Mouse (Mus musculus) cerebral cortex, adult 2 months (tissue): ENCODE measurements around the gene Gipc3.

ENCODE experiments used
- WGBS: fragments of 180-500 bp; shearing (Covaris S2); methylation state at CpG from one replicate; pipeline ENCODE4 v1.1.7; 2018; 5-methylcytosine and 5-hydroxymethylcytosine counted together

Gene Gipc3

DNA sequence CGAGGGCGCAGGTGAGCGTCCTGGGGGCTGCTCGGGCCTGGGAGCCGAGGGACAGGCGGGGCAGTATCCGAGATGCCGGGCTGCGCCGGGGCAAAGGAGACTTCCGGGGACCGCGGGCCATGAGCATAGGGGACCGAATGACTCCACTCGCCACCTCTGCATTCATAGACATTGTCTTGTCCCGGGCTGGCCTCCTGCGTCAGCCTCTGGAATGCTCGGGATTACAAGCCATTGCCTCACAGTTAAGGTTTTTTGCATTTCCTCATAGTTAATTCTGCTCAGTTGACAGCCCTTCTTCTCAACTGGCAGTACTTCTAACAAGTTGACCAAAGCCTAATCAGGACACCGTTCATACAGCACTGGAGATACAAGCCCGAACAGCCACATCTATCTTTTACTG, 21.6 kb downstream of the Gipc3 start:
- WGBS: 2% methylated on average over 20 of the region's 20 CpGs

DNA sequence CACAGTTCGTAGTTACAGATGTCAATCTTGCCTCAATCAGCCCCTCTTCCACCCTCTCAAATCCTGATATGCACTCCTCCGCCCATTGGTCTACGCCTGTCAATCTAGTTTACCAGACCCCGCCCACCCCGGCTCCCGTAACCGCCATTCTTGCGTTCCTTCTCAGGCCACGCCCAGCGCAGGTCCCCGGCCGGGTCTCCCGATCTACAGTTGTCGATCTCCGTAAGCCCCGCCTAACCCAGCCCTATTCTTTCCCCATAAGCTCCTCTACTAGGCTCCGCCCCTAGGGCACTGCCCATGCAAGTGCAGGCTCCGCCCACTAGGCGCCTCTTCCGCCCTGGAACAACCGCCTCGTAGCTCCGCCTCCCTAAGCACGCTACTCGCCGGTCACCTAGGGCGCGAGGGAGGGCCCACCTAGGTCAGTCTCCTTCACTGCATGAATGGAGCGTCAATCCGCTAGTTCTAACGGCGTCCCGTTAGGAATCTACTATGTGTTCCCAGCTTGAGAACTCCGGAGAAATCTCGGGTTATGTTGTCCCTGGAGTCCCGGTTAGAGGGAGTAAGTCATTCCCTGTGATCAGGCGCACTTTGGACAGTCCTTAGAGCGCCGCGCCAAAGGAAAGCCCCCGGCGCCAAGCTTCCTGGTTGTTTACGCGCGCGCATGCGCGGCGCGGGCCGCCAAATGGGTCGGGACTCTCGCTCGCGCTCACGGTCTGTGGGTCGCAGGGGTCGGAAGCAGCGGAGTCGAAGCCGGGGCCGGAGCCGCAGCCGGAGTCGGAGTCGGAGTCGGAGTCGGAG, 22.3 kb downstream of the Gipc3 start, which contains the start of gene Cactin:
Cactin (plus strand) TSS at position 554 of the 798 bp plus-strand sequence.
- WGBS: under 1% methylated on average over 68 of the region's 68 CpGs

DNA sequence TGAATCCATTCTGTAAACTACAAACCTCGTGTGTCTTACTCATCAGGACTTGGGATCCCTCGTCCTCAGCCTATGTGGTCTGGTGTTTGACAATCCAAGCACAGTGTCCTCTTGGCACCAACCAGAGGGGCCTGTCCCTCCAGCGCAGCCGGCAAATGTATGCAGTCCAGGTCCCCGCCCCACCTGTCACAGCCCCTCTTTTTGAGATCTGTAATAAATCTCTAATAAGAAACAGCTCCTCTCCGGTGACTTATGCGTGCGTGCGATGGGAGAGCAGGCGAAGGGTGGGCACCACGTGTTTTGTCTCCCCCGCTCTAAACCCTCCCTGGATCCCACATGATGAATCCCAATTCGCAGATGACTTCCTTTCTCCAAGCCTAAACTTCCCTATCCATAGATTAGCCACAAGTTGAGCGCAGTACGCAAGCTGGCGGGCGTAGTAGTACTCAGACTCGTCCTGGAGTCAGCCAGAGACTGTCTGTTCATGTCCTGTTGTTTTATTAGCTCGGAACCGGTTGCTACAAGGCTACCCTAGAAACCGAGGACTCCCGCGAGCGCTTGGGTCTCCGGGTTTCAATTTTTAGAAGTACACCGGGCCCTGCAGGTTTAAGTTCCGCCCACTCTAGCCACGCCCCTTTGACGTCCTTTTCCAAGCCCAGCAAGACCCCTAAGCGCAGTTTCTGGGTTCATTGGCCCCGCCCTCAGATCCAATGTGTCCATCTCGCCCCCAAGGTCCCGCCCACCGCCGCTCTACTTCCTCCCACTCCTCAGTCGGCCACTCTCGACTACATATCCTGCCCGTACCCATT, 23.1 kb downstream of the Gipc3 start:
- under 1% methylated on average over 38 of the region's 38 CpGs for WGBS

DNA sequence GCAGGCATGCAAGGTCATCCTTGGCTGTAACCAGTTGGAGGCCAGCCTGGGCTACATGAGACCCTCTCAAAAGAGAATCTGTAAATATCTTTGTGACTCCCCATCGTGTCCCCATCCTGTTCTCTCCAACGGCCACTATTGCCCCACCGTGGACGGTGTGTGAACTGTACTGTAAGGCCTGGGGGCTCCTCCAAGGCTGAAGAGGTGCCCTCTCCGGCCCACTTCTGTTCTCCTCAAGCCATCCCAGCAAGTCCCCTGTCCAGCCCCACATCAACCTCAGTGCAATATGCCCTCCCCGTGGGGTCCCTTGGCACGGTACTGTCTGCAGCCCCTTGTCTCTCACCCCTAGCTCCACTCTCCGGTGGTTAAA, 23.8 kb downstream of the Gipc3 start:
- 17% methylated on average over 8 of the region's 8 CpGs for WGBS

DNA sequence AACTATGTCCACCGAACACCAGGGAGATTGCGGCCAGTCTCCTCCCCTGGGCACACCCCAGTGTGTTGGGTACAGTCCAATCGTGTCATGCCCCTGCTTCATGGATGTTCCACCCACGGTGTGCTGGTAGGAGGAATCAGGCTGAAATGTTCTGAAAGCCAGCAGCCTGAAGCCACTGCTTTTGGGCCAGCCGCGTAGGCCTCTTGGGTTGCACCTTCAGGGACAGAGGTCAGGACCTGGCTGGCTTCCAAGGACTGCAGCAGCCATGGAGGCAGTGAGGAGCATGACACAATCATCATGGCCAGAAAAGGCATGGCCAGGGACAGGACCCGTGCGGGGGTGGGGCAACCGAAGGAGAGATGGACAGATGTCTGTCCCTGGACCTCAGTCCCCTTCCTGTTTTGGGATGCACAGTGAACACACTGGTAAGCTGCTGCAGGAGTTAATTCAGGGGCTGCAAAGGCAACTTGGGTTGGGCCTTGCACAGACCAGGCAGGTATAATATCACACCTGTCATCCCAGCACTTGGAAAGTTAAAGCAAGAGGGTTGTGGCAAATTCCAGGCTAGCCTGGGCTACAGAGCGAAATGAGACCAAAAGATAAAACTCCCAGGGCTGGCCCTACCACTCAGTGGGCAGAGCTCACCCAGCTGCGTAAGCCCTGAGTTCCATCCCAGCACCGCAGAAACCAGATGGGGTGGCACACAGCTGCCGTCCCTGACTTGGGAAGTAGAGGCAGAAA, 24.3 kb downstream of the Gipc3 start:
- 68% methylated on average over 13 of the region's 13 CpGs for WGBS

DNA sequence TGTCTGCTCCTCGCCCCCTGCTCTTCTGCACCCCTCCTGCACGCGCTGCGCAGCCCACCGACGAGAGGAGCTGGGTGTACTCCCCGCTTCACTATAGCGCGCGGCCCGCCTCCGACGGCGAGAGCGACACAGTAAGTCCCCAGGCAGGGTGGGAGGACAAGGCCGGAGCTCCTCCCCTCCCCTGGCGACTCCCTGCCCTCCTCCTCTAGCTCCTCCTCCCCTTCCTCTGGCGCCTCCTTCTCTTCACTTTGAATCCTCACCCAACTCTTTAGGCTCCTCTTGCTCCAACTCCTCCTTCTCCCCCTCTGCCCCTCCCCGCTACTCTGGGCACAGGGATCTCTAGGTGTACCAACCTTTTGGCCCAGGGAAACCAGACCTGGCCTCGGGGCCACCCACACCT, 25.8 kb downstream of the Gipc3 start:
- 38% methylated on average over 20 of the region's 20 CpGs for WGBS

DNA sequence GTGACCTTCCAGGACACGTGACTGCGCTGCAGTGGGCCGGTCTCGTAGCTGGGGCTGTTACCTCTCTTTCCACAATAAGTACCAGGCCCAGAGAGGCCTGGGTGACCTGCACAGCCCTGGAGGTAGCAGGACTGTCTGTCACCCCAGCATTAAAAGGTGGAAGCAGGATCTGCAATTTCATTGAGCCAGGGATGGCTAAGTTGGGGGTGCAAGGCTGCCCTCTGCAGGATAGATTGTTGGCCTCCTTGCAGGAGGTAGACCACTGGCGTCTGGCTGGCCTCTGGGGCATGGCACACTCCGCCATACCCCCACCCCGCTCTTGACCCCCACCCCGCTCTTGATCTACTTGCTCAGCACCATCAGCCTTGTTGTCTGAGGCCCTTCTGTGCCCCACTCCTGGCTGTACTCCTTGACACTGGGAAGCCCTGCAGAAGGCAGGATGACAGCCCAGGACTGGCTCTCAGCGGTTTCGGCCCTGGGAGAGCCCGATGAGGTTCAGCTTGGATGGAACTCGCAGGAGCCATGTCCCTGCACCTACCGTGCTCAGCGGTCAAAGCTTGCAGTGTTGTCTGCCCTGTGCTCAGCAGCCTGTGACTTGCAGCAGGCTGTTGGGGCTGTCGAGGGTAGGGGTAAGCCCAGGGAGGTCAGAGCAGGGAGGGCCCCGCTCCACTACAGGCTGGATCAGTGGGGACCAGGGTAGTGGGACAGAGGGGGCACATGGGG, 26.6 kb downstream of the Gipc3 start:
- 56% methylated on average over 16 of the region's 16 CpGs for WGBS

DNA sequence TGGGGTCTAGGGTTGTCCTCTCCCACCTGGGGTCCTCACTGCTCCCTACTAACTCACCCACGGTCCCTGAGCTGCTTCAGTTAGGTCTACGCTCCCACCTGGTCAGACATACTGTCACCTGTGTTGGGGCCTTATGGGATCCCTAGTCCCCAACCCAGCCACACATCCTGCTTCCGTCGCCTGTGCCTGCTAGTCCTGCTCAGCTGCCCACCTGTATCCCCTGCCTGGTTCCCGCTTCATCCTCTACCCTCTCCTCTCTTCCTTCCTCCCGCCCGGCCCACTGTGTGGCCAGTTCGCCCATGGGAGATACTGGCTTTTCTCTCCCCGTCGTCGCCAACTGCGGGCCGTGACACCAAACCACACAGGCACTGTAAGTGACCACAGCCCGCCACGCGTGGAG, 27.5 kb downstream of the Gipc3 start:
- WGBS: 89% methylated on average over 16 of the region's 16 CpGs

DNA sequence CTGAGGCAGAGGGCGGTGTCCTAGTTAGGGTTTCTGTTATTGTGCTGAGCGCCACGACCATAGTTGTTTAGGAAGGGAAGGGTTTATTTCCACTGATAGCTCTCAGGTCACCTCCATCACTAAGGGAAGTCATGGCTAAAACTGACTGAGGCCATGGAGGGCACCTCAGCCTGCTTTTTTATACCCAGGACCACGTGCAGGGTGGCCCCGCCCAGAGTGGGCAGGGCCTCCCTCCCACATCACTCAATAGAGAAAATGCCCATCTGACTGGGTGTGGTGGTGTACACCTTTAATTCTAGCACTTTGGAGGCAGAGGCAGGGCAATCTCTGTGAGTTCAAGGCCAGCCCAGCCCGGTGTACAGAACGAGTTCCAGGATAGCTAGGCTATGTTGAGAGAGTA, 28.9 kb downstream of the Gipc3 start:
- WGBS: 77% methylated on average over 7 of the region's 7 CpGs

DNA sequence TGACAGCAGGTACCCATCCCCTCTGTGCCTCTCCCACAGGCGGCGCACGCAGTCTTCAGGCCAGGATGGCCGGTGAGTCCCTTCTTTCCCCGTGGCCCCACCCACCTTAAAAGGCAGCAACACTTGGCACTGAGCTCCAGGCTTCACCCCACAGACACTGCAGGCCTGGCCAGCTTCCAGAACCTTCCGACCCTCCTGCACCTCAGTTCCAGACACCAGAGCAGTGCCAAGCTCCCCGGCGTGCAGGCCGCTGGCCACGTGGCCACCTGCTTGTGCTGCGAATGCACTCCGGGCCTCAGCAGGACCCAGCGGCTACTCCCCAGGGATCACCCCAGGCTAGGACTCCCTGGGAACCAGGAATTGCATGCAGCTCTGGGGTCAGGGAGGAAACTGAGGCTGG, 29.5 kb downstream of the Gipc3 start:
- 87% methylated on average over 13 of the region's 13 CpGs for WGBS

DNA sequence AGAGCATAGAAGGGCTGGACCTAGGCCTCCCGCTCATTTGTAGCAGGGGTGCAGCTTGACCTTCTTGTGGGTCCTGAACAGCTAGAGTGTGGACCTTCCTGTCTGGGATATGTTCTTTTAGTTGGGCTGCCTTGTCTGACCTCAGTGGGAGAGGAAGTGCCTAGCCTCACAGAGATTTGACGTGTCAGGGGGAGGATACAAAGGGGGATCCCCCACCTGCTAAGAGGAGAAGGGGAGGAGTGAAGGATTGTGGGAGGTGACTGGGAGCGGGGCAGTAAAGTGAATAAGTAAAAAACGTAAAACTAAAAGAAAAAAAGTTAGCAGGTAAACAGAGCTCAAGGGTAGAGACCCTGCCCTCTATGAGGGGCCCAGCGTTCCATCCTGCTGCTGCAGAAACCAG, 33.5 kb downstream of the Gipc3 start:
- WGBS: 86% methylated on average over 5 of the region's 5 CpGs

DNA sequence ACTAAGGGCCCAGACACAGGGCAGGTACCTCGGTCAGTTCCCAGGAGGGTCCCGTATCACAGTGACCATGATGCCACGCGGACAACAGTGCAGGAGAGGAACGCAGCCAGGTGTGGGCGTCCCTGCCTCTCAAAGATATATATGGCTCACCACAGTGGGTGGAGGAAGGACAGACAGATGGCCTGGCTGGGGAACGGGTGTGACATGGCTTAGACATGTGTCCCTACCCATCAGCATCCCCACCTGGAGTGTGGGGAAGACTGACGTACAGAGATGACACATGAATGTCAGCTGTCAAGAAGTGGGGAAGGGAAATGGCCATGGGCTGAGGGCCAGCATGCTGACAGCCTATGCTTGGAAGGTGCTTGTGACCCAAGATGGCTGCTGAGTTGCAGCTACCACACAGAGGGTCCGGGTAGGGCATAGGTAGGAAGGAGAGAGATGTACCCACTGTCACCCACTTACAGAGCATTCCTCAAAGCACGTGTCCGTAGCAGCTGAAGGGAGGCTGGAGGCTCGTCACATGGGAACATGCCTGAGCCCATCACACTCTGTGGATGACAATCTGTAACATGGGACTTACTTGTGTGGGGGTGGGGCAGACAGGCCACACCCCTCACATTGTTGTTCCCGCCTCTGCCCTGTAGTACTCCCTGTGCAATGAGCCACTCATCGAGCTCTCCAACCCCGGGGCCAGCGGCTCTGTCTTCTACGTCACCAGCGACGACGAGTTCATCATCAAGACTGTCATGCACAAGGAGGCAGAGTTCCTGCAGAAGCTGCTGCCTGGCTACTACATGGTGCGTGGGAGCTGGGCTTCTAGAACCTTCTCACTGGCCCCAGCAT, 36.0 kb downstream of the Gipc3 start:
- 61% methylated on average over 21 of the region's 21 CpGs for WGBS

DNA sequence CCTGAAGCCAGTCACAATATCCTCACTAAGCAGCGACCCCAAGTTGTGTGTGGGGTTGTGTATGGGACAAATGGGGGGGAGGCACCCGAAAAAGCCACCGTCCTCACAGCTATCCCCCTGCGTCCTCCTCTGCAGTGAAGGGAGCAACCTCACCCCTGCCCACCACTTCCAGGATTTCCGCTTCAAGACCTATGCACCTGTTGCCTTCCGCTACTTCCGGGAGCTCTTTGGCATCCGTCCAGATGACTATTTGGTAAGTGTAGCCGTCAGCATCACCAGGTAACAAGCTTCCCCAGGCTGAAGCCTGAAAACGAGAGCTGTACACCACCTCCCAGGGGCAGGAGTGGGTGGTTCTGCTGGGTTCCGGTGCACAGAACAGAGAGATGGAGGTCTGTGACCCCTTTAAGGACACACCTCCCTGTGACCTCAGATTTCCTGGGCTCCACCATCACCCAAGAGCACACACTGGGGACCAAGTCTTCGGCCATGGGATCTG, 36.8 kb downstream of the Gipc3 start:
- WGBS: 60% methylated on average over 12 of the region's 12 CpGs

DNA sequence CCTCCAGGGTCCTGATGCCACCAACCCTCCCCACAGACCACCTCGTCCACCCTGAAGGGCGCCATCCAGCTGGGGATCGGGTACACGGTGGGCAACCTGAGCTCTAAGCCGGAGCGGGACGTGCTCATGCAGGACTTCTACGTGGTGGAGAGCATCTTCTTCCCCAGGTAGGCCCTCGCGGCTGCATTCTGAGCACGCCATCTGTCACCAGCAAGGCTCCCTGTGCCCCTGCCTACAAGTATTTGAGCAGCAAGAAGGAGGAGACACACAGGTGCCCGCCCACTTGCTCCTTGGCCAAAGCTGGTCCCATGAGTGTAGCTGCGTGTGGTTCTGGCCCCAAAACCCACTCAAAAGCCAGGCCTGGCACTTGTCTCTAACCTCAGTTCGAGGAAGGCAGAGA, 37.4 kb downstream of the Gipc3 start:
- 72% methylated on average over 14 of the region's 14 CpGs for WGBS

DNA sequence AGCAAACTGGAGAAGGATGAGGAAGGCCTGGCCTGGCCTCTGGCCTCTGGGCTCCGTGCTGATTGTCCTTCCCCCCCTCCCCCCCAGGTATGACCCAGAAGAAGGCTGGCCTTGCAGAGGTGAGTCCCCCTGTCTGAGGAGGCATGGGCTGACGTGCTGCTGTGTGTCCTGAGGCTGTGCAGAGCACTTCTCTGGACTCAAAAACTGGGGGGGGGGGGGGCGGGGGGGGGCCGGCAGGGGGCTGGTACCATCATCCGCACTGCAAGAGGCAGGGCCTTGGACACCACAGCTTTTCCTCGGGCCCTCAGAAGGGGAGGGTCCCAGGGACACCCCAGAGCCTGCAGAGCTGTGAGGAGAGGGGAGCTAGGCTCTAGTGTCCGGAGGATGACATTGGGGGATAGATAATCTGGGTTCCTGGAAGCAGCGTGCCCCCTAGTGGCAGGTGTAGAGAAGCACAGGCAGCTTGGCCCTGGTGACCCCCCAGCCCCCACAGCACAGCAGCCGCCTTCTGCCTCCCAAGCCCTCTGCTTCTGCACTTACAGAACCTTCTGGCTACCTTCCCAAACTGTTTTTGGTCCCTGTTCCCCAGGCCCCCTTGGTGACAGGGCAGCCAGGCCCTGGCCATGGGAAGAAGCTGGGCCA, 38.3 kb downstream of the Gipc3 start:
- 18% methylated on average over 8 of the region's 9 CpGs for WGBS

DNA sequence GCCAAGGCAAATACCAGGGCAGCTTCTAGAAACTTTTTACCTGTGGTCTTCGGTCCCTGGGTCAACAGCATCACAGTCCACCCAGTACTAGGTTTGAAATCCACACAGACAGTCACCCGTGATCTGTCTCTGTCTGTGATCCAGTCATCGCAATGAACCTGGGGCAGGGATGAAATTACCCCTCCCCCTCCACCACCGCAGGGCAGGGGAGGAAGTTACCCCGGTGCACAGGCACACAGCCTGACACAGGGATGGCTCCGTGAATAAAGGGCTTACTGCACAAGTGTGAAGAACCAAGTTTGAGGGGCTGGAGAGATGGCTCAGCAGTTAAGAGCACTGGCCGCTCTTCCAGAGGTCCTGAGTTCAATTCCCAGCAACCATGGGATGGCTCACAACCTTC, 39.3 kb downstream of the Gipc3 start:
- 65% methylated on average over 7 of the region's 7 CpGs for WGBS

DNA sequence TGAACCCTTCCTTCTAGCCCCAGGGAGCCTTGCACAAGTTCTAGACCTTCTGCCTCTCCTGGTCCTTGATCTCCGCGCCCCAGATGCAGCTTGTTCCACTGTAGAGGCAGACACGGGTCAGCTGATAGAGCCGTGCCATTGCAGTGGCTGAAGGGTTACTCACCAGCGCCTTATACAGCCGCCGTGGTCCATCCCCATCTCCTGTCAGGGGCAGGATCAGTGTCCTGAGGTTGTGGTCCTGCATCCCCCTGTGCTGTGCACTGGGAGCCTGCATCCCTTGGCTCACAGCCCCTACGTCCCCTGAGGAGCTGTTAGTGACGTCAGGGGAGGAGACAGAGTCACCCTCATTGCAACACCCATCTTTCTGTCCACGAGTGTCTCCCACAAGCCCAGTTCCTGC, 39.8 kb downstream of the Gipc3 start:
- 38% methylated on average over 10 of the region's 10 CpGs for WGBS

DNA sequence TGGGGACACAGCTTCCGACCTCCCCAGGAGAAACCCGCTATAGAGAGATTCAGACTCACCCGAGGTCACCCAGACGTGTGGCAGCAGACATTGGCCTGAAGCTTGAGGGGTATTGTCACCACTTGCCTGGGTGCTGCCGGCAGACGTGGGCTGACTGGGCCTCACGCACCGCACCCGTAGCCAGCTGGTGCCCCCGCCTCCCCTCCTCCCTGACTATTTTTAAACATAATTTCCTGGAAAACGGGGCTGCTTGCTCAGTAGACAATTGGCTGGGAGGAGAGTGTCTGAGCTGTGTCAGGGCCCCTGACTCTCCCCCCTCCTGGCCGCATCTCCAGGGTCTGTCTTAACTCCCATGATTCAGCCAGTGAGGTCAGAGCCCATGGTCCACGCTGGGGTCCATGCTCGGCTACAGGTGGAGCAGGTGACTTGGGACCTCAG, 40.3 kb downstream of the Gipc3 start:
- 19% methylated on average over 14 of the region's 14 CpGs for WGBS

DNA sequence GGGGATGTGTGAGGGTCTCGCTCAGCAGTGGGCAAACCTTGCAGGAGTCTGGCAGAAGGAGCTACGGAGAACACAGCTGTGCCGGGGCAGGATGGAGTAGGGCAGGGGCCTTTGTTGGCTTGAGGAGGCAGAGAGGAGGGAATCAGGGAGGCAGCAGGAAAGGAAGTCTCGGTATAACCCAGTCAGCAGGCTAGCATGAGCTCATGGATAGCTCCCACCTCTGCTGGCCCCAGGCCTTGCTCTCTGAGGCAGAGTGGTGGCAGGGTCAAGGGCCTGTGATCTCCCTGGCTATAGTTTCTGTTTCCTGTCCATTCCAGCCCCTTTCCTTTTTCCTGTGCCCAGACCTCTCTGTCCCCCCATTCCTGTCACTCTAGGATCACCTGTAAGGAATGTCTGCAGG, 40.8 kb downstream of the Gipc3 start:
- WGBS: 25% methylated on average over 4 of the region's 4 CpGs

DNA sequence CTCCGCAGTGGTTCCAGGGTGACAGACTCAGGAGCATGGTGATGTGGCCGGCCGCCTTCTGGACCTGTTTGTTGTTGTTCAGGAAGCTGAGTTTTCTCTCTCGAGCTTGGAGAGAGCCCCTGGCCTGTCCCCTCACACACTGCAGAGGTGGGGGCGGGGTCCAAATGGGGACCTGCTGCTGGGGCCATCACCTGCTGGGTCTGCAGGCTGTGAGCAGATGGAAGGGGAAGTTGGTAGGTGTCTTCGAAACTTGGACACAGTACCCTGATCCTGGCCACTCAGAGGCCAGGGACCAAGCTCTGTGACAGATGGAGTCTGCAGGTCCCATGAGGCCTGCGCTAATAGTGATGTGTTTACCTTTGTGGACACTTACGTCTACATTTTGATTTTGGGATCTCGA, 41.7 kb downstream of the Gipc3 start:
- 75% methylated on average over 9 of the region's 9 CpGs for WGBS
